Mouse (Mus musculus) cerebellum, adult 11 months (tissue): ENCODE results near the gene D630045J12Rik.

ENCODE experiments used
- DNase-seq: peaks from one replicate; pipeline ENCODE4 v3.0.0; 2022

D630045J12Rik gene

DNA sequence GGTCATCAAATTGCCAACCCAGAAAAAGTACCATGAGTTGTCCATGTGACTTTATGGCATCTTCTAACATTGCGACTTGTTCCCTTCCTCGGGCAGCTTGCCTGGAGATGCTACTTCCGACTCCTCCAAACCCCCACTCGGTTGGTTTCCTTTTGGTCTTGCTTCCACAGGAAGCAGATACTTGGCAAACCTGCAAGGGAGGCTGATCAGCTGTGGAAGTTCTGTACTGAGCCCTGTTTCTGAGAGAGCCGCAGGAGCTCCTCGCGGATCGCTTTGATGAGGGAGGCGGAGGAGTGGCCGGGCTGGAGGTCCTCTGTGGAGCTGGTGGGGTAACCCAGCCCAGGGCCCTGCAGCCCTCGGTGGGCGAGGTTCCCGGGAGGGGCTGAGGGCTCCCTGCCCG, 125.7 kb downstream of the D630045J12Rik start:
- no peak for DNase-seq

GRCm38 (mm10) chr6:38125462-38125861, 128.3 kb downstream of the D630045J12Rik start:
- DNase-seq = no peak

DNA sequence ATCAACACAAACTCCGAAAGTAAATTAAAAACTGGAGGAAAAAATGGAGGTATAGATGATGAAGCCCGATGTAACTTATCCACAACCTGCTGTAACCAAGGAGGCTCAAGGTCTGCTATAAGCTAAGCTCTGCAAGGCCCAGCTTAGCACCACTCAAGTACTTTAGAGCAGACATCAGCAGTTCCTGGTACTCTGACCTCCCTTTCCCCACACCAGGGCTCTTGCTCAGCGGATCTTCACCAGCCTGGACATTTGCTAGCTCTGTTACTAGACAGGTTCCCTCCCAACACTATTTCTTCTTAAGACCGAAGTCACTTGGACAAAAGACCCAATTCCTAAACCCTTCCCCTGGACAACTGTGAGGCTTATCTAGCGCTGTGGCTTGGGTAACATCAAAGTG, 128.9 kb downstream of the D630045J12Rik start:
- DNase-seq = no peak

- no peak for DNase-seq
These were observed 129.5 kb downstream of the D630045J12Rik start, which contains the start of gene Atp6v0a4 for GRCm38 (mm10) chr6:38124207-38124835. TSS of gene Atp6v0a4 (minus strand) at chr6:38124586.

GRCm38 (mm10) chr6:38123471-38124206, 130.2 kb downstream of the D630045J12Rik start:
- DNase-seq = no peak

GRCm38 (mm10) chr6:38122791-38123190, 131.0 kb downstream of the D630045J12Rik start:
- no peak for DNase-seq

DNA sequence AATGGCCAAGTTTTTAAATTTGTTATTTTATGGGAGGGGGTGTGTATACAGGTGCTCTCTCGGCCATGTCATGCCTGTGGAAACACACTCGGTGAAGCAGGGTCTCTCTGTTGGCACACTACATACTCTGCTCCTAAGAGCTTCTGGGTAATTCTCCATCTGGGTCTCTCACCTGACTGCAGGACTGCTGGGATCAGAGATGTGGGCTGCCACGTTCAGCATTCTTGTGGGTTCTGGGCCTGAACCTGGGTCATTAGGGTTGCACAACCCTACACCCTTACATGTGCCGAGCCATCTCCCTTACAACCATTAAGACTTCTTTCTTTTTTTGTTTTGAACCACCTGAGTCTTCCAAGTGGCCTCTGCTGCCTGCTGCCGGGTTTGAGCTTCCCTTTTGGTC, 132.0 kb downstream of the D630045J12Rik start:
- no peak for DNase-seq

DNA sequence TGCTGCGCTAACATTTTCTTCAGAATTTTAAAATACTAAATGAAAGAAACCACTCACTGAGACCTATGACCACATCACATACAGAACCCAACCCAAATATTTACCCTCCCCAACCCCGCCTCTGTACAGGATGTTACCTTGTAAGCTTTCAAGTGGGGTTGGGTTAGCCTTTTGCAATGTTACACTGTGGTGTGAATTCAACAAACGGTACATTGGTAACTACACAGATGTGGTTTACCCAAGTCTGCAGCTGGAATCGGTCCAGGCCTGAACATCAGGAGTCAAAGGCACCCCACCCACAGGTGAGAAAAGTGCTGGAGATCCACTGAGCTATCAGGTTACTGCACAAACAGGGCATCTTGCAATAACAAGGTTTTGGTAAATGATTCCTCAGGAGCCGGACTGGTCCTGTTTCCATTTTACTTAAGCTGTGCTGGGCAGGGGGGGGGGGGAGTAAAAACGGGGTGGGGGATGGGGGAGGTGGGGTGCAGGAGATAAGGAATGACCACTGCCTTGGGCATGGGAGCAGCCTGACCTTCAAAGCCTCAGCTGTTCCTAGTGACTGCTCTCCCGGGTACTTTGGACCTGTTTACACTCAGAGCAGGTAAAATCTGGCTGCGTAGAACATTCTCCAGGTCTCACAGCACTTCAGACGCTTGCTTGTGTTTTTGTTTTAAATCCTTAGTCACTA, 133.0 kb downstream of the D630045J12Rik start:
- no peak for DNase-seq

- no peak for DNase-seq
These were observed 135.5 kb downstream of the D630045J12Rik start for GRCm38 (mm10) chr6:38118341-38118740.

DNA sequence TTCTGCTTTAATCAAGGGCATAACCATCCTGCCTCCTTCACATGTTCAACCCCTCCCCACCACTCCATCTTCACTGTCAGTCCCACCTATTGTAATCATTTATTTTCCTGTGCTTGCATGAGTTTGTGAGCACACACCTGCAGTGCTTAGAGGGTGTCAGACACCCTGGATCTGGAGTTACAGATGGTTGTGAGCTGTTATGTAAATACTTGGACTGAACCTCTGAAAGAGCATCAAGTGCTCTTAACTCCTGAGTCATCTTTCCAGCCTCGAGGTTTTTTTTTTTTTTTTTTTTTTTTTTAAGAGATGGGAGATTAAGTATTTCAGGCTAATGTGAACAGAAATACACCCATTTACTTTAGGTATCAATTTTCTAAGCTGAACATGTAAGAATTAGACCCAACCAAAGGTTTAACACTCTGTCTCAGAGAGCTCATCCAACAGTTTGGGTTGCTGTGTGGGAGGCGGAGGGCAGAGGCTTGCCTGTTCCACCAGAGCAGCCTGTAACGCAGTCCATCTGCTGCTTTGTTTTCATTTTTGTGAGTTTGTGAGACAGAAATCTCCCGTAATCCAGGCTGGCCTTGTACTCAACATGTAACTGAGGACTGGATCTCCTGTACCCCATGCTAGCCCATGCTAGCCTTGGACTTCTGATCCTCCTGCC, 137.6 kb downstream of the D630045J12Rik start:
- no peak for DNase-seq

- DNase-seq = no peak
These were observed 142.9 kb downstream of the D630045J12Rik start for GRCm38 (mm10) chr6:38110859-38111258.

GRCm38 (mm10) chr6:38109871-38110270, 143.9 kb downstream of the D630045J12Rik start:
- no peak for DNase-seq

GRCm38 (mm10) chr6:38109160-38109795, 144.5 kb downstream of the D630045J12Rik start, which contains the start of gene Tmem213:
TSS of gene Tmem213 (plus strand) at chr6:38109255.
- no peak for DNase-seq

GRCm38 (mm10) chr6:38108449-38108848, 145.4 kb downstream of the D630045J12Rik start:
- no peak for DNase-seq

DNA sequence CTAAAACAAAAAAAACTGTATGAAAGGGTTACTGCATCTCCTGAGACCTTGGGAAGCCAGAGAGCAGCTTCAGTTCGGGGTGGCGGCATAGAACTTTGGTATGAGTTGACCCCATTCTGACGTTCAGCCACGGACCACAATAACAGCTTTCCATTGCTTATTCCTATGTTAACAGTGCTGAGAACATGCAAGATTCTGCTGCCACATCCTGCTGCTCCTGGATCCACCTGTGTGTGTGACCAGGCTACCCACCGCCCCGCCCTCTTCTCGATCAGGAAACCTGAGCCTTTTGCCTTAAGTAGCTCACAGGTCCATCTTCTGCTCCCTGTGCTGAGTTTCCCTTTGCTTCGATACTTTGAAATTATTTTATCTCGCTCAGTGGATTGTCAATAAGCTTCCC, 147.9 kb downstream of the D630045J12Rik start:
- DNase-seq = no peak

DNA sequence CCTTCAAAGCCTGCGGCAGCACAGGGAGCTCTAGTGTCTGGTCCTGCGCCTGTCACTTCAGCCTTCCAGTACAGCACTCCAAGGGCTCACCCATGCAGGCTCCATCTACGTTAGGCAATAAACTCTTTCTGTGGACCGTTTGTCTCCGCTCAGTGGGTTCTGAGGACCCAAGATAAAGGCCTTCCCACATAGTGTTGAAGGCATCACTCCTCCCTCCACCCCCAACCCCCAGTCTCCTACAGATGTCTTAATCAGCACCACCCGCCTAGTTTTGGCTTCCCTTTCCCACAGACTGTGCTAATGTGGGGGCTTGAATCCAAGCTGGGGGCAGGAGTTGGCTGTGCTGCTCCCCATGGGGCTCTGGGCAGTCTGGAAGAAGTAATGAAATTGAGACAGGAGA, 150.0 kb downstream of the D630045J12Rik start:
- no peak for DNase-seq

DNA sequence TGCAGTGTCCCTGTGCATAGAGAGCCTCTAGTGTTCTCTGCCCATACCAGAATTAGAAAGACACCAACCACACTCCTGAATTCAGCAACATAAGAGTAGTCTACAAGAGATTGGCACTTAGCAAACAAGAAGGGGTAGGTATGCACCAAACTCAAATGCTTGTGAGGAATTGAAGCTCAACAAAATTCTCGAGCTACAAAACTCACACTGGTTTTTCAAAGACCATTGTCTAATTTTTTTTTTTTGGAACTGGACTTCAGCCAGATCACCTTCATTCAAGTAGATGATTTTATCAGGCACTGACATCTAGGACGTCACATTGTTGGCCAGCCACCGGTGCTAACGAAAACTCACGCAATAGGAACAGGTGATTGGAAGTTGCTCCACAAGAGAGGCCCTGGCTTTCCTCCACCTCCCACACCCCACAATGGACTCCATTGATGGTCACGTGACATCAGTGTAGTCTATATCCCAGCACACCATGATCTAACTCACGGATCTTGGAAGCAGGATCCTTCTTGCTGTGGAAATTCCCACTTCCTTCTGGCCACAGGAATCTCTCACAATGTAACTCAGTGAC, 151.5 kb downstream of the D630045J12Rik start:
- DNase-seq = no peak

DNA sequence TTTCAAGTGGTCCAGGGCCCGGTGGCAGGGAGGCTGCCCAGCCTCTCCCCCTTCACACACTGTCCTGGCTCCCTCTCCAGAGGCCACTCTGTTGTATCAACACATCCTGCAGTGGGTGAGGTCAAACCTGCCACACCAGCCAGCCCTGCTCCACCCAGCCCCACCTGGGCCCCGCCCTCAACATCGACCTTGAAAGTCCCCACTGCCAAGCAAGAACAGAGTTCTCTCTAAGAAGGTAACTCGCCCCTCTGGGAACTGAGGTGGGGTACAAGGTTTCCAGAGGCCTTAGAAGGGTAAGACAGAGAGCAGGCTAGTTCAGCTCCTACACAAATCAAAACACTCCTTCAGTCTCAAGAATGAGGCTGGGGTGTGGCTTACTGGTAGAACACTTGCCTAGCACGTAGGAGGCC, 156.8 kb downstream of the D630045J12Rik start:
- no peak for DNase-seq

DNA sequence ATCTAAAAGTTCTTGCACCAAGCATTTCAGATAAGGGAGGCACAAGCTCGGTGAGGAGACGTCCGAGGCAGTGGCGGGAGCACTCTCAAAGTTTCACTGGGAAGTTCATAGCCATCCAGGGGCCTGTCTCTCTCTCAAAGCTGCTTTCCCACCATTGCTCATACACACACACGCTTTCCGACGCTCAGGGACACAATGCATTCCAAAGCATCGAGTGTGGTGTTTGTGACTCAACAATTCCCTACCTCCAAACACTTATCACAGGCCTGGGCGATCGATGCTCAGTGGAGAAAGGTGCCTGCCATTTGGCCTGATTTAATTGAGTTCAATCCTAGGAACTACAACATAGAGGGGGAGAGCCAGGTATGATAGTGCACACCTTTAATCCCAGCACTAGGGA, 159.1 kb downstream of the D630045J12Rik start:
- no peak for DNase-seq

DNA sequence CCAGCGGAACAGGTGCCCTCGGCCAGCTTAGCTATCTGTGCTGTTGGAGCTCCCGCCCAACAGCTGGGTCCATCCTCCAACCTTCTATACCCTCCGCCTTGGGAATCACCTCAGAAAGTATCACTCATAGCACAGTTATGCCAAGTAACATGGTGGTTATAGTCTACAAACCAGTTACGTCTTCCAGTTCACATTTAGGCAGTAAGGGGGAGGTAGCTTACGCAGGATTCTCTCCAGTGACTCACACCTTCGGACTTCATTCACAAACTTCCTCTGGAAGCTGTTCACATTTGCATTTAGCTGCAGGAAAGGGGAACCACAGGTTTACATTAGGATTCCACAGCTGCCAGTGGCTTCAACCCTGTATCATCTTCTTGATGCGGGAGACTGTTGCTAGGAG, 161.3 kb downstream of the D630045J12Rik start:
- DNase-seq = no peak

- no peak for DNase-seq
These were observed 166.4 kb downstream of the D630045J12Rik start for GRCm38 (mm10) chr6:38087242-38088026.

DNA sequence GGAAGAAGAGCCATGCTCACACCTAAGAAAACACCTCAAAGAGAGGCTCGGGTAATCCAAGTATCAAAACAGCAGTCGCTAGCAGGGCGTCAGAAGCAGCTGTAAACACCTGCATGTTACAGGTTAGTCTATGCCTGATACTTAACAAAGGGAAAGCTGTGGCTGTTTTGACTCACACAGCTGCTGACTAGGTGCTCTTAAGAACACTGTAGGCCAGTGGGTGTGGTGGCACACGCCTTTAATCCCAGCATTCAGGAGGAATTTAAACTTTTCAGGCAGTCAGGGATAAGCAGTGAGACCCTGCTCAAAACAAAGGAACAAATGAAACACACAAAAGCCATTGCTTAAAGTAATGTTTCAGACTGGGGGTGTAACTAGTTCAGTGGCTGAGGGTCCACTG, 170.6 kb downstream of the D630045J12Rik start:
- no peak for DNase-seq
